Mouse (Mus musculus) CH12.LX (cell line): ENCODE measurements around the gene Rbfox1. TPM values are rescaled to one million over a fixed set of nuclear protein-coding genes. Genes with fewer than 3 reads are reported as not detected.

Source experiments
- DNase-seq: peaks from one replicate; pipeline ENCODE4 v3.0.0-alpha.2; 2013; ENCODE audit errors: extremely low read depth
- H3K27ac ChIP-seq: 2 replicates; pipeline ENCODE4 v1.5.1; 2012; ENCODE audit warnings: low read depth, mild to moderate bottlenecking, control low read depth, moderate library complexity; ENCODE audit not compliant: insufficient read depth
- H3K27me3 ChIP-seq: replicated peaks from 2 replicates; pipeline ENCODE3; 2012; ENCODE audit warnings: inconsistent platforms
- H3K36me3 ChIP-seq, 2 experiments: replicated peaks in 1 of 2; 2 replicates each; pipeline versions ENCODE3 to v1.6.1; 2012; ENCODE audit warnings: inconsistent platforms in 1 of 2, low read length in 1 of 2, mild to moderate bottlenecking in 1 of 2, mixed read lengths in 1 of 2, moderate library complexity in 1 of 2; ENCODE audit not compliant: control insufficient read depth in 1 of 2, insufficient read depth in 1 of 2
- H3K4me1 ChIP-seq, 2 experiments: 2 replicates each; pipeline ENCODE4 v1.6.1; 2012; ENCODE audit warnings: inconsistent platforms in 1 of 2, moderate library complexity in 1 of 2; ENCODE audit not compliant: insufficient read depth in 2 of 2, control insufficient read depth in 1 of 2
- H3K4me2 ChIP-seq: 2 replicates; pipeline ENCODE4 v1.6.1; 2012; ENCODE audit warnings: low read depth, mild to moderate bottlenecking, control low read depth; ENCODE audit not compliant: poor library complexity, insufficient read depth, severe bottlenecking
- H3K4me3 ChIP-seq, 3 experiments: fragments of 150-350 bp in 1 of 3; sonication (generic) in 1 of 3; replicated peaks in 1 of 3; 2 replicates each; pipeline versions ENCODE3 to v1.5.1; 2011 to 2012; ENCODE audit warnings: low read depth in 2 of 3, low read length in 2 of 3, mild to moderate bottlenecking in 2 of 3, moderate library complexity in 2 of 3, control low read depth in 1 of 3, improper control_type of control experiment in 1 of 3, inconsistent platforms in 1 of 3, mixed read lengths in 1 of 3; ENCODE audit not compliant: poor library complexity in 1 of 3
- H3K79me2 ChIP-seq: replicated peaks from 2 replicates; pipeline ENCODE4 v1.6.1; 2012; ENCODE audit warnings: mild to moderate bottlenecking, moderate library complexity; ENCODE audit not compliant: control insufficient read depth, poor library complexity, insufficient read depth, severe bottlenecking; ENCODE audit errors: extremely low read depth
- H3K9ac ChIP-seq: 2 replicates; pipeline ENCODE4 v1.6.1; 2012; ENCODE audit warnings: low read depth, mild to moderate bottlenecking, control low read depth, moderate library complexity; ENCODE audit not compliant: insufficient read depth
- H3K9me3 ChIP-seq: replicated peaks from 2 replicates; pipeline ENCODE3; 2012; ENCODE audit warnings: low read length, inconsistent platforms, mixed read lengths
- BHLHE40 ChIP-seq: IDR thresholded peaks from 2 replicates; pipeline ENCODE4 v1.6.1; 2011; ENCODE audit warnings: mild to moderate bottlenecking, low read depth, low read length, improper control_type of control experiment
- CHD2 ChIP-seq: IDR thresholded peaks from 2 replicates; pipeline ENCODE4 v1.6.1; 2011; ENCODE audit warnings: low read length, improper control_type of control experiment
- CTCF ChIP-seq, 2 experiments: IDR thresholded peaks in 1 of 2; conservative IDR thresholded peaks in 1 of 2; 2 replicates each; pipeline ENCODE4 v1.5.1; 2011 to 2012; ENCODE audit warnings: low read depth in 2 of 2, low read length in 2 of 2, improper control_type of control experiment in 1 of 2, inconsistent platforms in 1 of 2, mild to moderate bottlenecking in 1 of 2, moderate library complexity in 1 of 2
- ELF1 ChIP-seq: IDR thresholded peaks from 2 replicates; pipeline ENCODE4 v1.6.1; 2014; ENCODE audit warnings: low read depth, mild to moderate bottlenecking, inconsistent platforms, low read length, improper control_type of control experiment
- ETS1 ChIP-seq: conservative IDR thresholded peaks from 2 replicates; pipeline ENCODE4 v1.6.1; 2012; ENCODE audit warnings: low read depth, mild to moderate bottlenecking, inconsistent platforms, low read length, improper control_type of control experiment, moderate library complexity
- HCFC1 ChIP-seq: IDR thresholded peaks from 2 replicates; pipeline ENCODE4 v1.6.1; 2012; ENCODE audit warnings: low read depth, mild to moderate bottlenecking, inconsistent platforms, low read length, improper control_type of control experiment
- JUN ChIP-seq: IDR thresholded peaks from 2 replicates; pipeline ENCODE4 v1.6.1; 2011; ENCODE audit warnings: low read depth, mild to moderate bottlenecking, low read length, improper control_type of control experiment, moderate library complexity; ENCODE audit not compliant: insufficient read depth
- JUND ChIP-seq: conservative IDR thresholded peaks from 2 replicates; pipeline ENCODE4 v1.6.1; 2011; ENCODE audit warnings: low read depth, low read length, improper control_type of control experiment
- KAT2A ChIP-seq: IDR thresholded peaks from 2 replicates; pipeline ENCODE4 v1.6.1; 2012; ENCODE audit warnings: low read length, improper control_type of control experiment, inconsistent platforms; ENCODE audit not compliant: insufficient replicate concordance
- MAFK ChIP-seq: IDR thresholded peaks from 2 replicates; pipeline ENCODE4 v1.6.1; 2011; ENCODE audit warnings: low read length, improper control_type of control experiment; ENCODE audit not compliant: insufficient replicate concordance
- MAZ ChIP-seq: IDR thresholded peaks from 2 replicates; pipeline ENCODE4 v1.6.1; 2012; ENCODE audit warnings: low read depth, mild to moderate bottlenecking, inconsistent platforms, low read length, improper control_type of control experiment, moderate library complexity
- MEF2A ChIP-seq: IDR thresholded peaks from 2 replicates; pipeline ENCODE4 v1.6.1; 2014; ENCODE audit warnings: low read depth, mild to moderate bottlenecking, inconsistent platforms, low read length, improper control_type of control experiment, borderline replicate concordance
- MXI1 ChIP-seq: IDR thresholded peaks from 2 replicates; pipeline ENCODE4 v1.6.1; 2011; ENCODE audit warnings: mild to moderate bottlenecking, low read depth, low read length, improper control_type of control experiment
- MYC ChIP-seq: IDR thresholded peaks from 2 replicates; pipeline ENCODE4 v1.6.1; 2011; ENCODE audit warnings: low read depth, mild to moderate bottlenecking, improper control_type of control experiment, low read length
- NELFE ChIP-seq: IDR thresholded peaks from 2 replicates; pipeline ENCODE4 v1.6.1; 2011; ENCODE audit warnings: low read depth, low read length, improper control_type of control experiment
- POLR2A ChIP-seq: IDR thresholded peaks from 2 replicates; pipeline ENCODE4 v1.6.1; 2011; ENCODE audit warnings: low read depth, mild to moderate bottlenecking, improper control_type of control experiment, low read length
- RCOR1 ChIP-seq: conservative IDR thresholded peaks from 2 replicates; pipeline ENCODE4 v1.6.1; 2012; ENCODE audit warnings: low read depth, mild to moderate bottlenecking, inconsistent platforms, low read length, improper control_type of control experiment
- SMC3 ChIP-seq: IDR thresholded peaks from 2 replicates; pipeline ENCODE4 v1.6.1; 2011; ENCODE audit warnings: low read depth, low read length, improper control_type of control experiment
- TBP ChIP-seq: conservative IDR thresholded peaks from 2 replicates; pipeline ENCODE4 v1.6.1; 2011; ENCODE audit warnings: low read depth, low read length, improper control_type of control experiment
- UBTF ChIP-seq: IDR thresholded peaks from 2 replicates; pipeline ENCODE4 v1.6.1; 2012; ENCODE audit warnings: low read depth, mild to moderate bottlenecking, inconsistent platforms, low read length, improper control_type of control experiment, moderate library complexity
- ZKSCAN1 ChIP-seq: IDR thresholded peaks from 2 replicates; pipeline ENCODE4 v1.6.1; 2012; ENCODE audit warnings: low read depth, inconsistent platforms, low read length, improper control_type of control experiment, borderline replicate concordance
- dilution Hi-C: fragments of 300-500 bp; cut with MboI; formaldehyde crosslinking; loops from 2 replicates; pipeline ENCODE4 v1.14.3; 2020; ENCODE audit warnings: low sequenced_read_pairs; ENCODE audit not compliant: extremely low pct_unique_long_range_greater_than_20kb, extremely low pct_ligation_motif_present
- in situ Hi-C: fragments of 300-500 bp; cut with MboI; formaldehyde crosslinking; loops from 3 replicates; pipeline ENCODE4 v1.14.3; 2019; ENCODE audit warnings: low sequenced_read_pairs, low pct_ligation_motif_present, low pct_unique_long_range_greater_than_20kb, mixed read lengths
- polyA plus RNA-seq: library from polyadenylated mRNA; unstranded; fragments of >175 nt; gene quantifications from 2 replicates; pipeline ENCODE4 v1.2.1, GENCODE M21; 2012; ENCODE audit warnings: low read depth; ENCODE audit not compliant: insufficient read length
- total RNA-seq, 2 experiments: library from RNA; depleted of rRNA; stranded (reverse); fragments of 300-350 nt in 1 of 2; fragments of >200 nt in 1 of 2; gene quantifications; 2 replicates each; pipeline ENCODE4 v1.2.3; 2012 to 2014

Rbfox1 gene
- total and polyA plus RNA-seq, 3 experiments: not detected

DNA sequence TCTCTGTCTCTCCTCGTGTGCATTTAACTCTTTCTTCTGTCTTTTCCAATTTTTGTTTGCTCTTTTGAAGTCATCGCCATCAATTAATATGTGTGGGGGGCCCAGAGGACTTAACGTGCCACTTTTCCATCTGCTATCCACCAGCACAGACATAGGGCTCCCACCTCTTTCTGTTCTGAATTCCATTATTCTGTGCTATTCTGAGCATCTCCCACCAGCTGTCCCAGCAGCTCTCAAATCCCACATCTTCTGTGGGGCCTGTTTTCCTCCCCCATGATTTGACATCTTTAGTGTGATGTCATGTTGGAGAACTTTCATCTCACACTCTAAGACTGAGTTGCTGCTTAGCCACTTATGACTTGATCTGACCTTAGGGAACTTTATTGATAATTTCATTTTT lies 634.3 kb downstream of the Rbfox1 start:
- no peak overlapping the region for H3K4me2 ChIP-seq
- H3K4me1 ChIP-seq: no peaks in the 10 kb centered on the region
- no peaks in the 10 kb centered on the region for H3K36me3 ChIP-seq
- dilution Hi-C loops (no loop called here), in situ Hi-C loops (no loop called here)
- TF ChIP-seq RCOR1 (no peak), MEF2A (no peak), UBTF (no peak), ETS1 (no peak), CTCF (conservative IDR thresholded peaks at IDR 0.05 in 1 of 2, IDR thresholded peaks at IDR 0.05 in 1 of 2; ENCODE audit: low read depth in 2 of 2, low read length in 2 of 2) (no peak), MYC (no peak), NELFE (no peak), MXI1 (no peak), MAZ (no peak), KAT2A (no peak), TBP (no peak), JUND (no peak), ELF1 (no peak), SMC3 (no peak), POLR2A (no peak), BHLHE40 (no peak), ZKSCAN1 (no peak), HCFC1 (no peak), JUN (no peak)
- H3K27ac ChIP-seq: no peak overlapping the region
- no peak overlapping the region for H3K4me3 ChIP-seq
- no peaks in the 10 kb centered on the region for H3K27me3 ChIP-seq
- H3K9me3 ChIP-seq: peaks cover 58% of the 10 kb centered on the region
- no peak for DNase-seq
- no peaks in the 10 kb centered on the region for H3K79me2 ChIP-seq
- H3K9ac ChIP-seq: no peak overlapping the region

DNA sequence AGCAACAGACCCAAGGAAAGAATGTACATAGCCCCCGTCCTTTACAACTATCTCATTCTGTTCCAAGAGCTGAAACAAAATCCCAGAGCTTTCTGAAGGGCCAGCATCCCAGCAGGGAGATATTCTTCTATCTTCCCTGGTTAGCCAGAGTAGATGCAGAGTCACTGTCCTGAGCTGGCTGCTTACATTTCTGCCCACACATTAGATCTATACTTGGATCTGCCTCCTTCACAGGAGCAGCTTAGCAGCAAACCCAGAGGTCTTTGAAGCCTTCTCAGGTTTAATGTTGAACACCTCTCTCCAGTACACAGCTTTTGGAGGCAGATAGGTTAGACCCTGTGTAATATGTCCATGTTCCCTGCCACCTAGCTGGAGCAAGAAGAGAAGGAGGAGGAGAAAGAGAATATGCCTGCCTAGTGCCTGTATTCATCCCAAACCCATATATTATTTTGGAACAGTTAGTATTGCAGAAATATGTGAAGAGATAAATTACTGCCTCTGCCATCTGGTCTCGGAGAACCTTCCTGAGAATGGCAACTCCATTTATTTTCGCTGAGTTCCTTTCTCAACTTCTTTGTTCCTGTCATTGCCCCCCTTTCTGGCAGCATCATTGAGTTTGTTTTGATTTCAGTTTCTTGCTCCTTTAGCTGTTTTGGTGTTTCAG lies 640.5 kb downstream of the Rbfox1 start:
- no peaks in the 10 kb centered on the region for H3K79me2 ChIP-seq
- TF ChIP-seq ETS1 (no peak), MXI1 (no peak), MAFK (no peak), CHD2 (no peak)
- H3K27ac ChIP-seq: no peak overlapping the region
- no peak overlapping the region for H3K9ac ChIP-seq
- H3K9me3 ChIP-seq: peaks cover 75% of the 10 kb centered on the region
- no peak overlapping the region for H3K4me2 ChIP-seq
- H3K36me3 ChIP-seq: no peaks in the 10 kb centered on the region
- DNase-seq: no peak
- dilution Hi-C loops: no loop called here
- in situ Hi-C loops: no loop called here
- H3K27me3 ChIP-seq: no peaks in the 10 kb centered on the region
- no peaks in the 10 kb centered on the region for H3K4me1 ChIP-seq
- no peak overlapping the region for H3K4me3 ChIP-seq
